Mouse (Mus musculus) forebrain, postnatal 0 days (tissue): ENCODE data around the gene Aip. TPM values are rescaled to one million over a fixed set of nuclear protein-coding genes. Genes with fewer than 3 reads are reported as not detected.
"Not testable (repeated sequence)": the region's sequence is repeated elsewhere in the genome, so short reads cannot be mapped to it uniquely, and the experiment has no call there.

Experiments used
- ATAC-seq: fragments of 200-750 bp; cut with Nextera tagmentation; 2 replicates; pipeline ENCODE4 v1.8.0; 2017; ENCODE audit warnings: mild to moderate bottlenecking, moderate library complexity
- DNase-seq: peaks from one replicate; pipeline ENCODE4 v3.0.0-alpha.2; 2015
- H3K27ac ChIP-seq: fragments of 300-500 bp; sonication (generic); 2 replicates; pipeline ENCODE4 v1.5.1; 2014; ENCODE audit warnings: low read depth, mild to moderate bottlenecking, antibody characterized with exemption, low read length, moderate library complexity, mixed read lengths
- H3K27me3 ChIP-seq: fragments of 300-500 bp; sonication (generic); 2 replicates; pipeline ENCODE4 v1.6.1; 2014; ENCODE audit warnings: mild to moderate bottlenecking, low read length, mixed read lengths; ENCODE audit not compliant: insufficient read depth
- H3K36me3 ChIP-seq: fragments of 300-500 bp; sonication (generic); 2 replicates; pipeline ENCODE4 v1.6.1; 2014; ENCODE audit warnings: mild to moderate bottlenecking, moderate library complexity; ENCODE audit not compliant: insufficient read depth
- H3K4me1 ChIP-seq: fragments of 300-500 bp; sonication (generic); 2 replicates; pipeline ENCODE4 v1.6.1; 2014; ENCODE audit warnings: antibody characterized with exemption; ENCODE audit not compliant: insufficient read depth
- H3K4me2 ChIP-seq: fragments of 300-500 bp; sonication (generic); 2 replicates; pipeline ENCODE4 v1.6.1; 2014; ENCODE audit warnings: low read depth, mild to moderate bottlenecking, moderate library complexity
- H3K4me3 ChIP-seq: fragments of 300-500 bp; sonication (generic); 2 replicates; pipeline ENCODE4 v1.5.1; 2014; ENCODE audit warnings: low read depth, low read length, mixed read lengths
- H3K9ac ChIP-seq: fragments of 300-500 bp; sonication (generic); 2 replicates; pipeline ENCODE4 v1.6.1; 2014; ENCODE audit warnings: mild to moderate bottlenecking
- H3K9me3 ChIP-seq: fragments of 300-500 bp; sonication (generic); 2 replicates; pipeline ENCODE4 v1.6.1; 2016; ENCODE audit warnings: low read length
- CTCF ChIP-seq: sonication (generic); IDR thresholded peaks from 2 replicates; pipeline ENCODE4 v1.5.1; 2016; ENCODE audit warnings: antibody characterized with exemption, control low read depth, low read depth
- WGBS: fragments of 180-500 bp; shearing (Covaris S2); extraction: QIAGEN DNeasy Blood & Tissue Kit; methylation state at CpG from one replicate; pipeline ENCODE4 v1.1.7; 2014; 5-methylcytosine and 5-hydroxymethylcytosine counted together
- polyA plus RNA-seq: library from polyadenylated mRNA; unstranded; fragments of >200 nt; fragmentation: Nextera tagmentation; extraction: Ambion mirVana; gene quantifications from 2 replicates; pipeline ENCODE4 v1.2.1, GENCODE M21; 2015
- total RNA-seq: library from RNA; depleted of rRNA; stranded (reverse); fragments of >200 nt; gene quantifications from 2 replicates; pipeline ENCODE4 v1.2.3, GENCODE M21; 2014

Gene Aip
- total and polyA plus RNA-seq, 2 experiments from 2014 or later, result 25.8 to 86.2 TPM

GRCm38 (mm10) chr19:4142416-4143173 is 16.9 kb upstream of the Aip start:
- no peak for ATAC-seq
- Histone ChIP-seq H3K4me2 (no peak overlapping the region), H3K9me3 (no peaks in the 10 kb centered on the region), H3K4me3 (no peak overlapping the region), H3K36me3 (no peaks in the 10 kb centered on the region), H3K9ac (no peak overlapping the region), H3K4me1 (no peaks in the 10 kb centered on the region), H3K27ac (no peak overlapping the region), H3K27me3 (no peaks in the 10 kb centered on the region)
- no peak for TF ChIP-seq CTCF
- no peak for DNase-seq
- WGBS, result 88% methylated on average over 18 of the region's 18 CpGs

- no peak overlapping the region for H3K27ac ChIP-seq
- no peaks in the 10 kb centered on the region for H3K9me3 ChIP-seq
- no peaks in the 10 kb centered on the region for H3K4me1 ChIP-seq
- H3K4me3 ChIP-seq, result no peak overlapping the region
- WGBS, result 80% methylated on average over 6 of the region's 6 CpGs
- no peak for TF ChIP-seq CTCF
- no peaks in the 10 kb centered on the region for H3K27me3 ChIP-seq
- ATAC-seq (no peak), DNase-seq (no peak)
- no peaks in the 10 kb centered on the region for H3K36me3 ChIP-seq
- no peak overlapping the region for H3K9ac ChIP-seq
- no peak overlapping the region for H3K4me2 ChIP-seq
These were observed 14.5 kb upstream of the Aip start for GRCm38 (mm10) chr19:4140147-4140546.

- DNase-seq (no peak), ATAC-seq (no peak)
- H3K36me3 ChIP-seq, result no peaks in the 10 kb centered on the region
- H3K4me1 ChIP-seq, result no peaks in the 10 kb centered on the region
- no peak within 1 kb of the TSS for H3K9ac ChIP-seq
- 69% methylated on average over 2 of the region's 2 CpGs for WGBS
- no peak within 1 kb of the TSS for H3K4me2 ChIP-seq
- no peak for TF ChIP-seq CTCF
- no peak within 1 kb of the TSS for H3K4me3 ChIP-seq
- H3K9me3 ChIP-seq, result no peaks in the 10 kb centered on the region
- no peaks in the 10 kb centered on the region for H3K27me3 ChIP-seq
- H3K27ac ChIP-seq, result no peak within 1 kb of the TSS
These were observed 13.8 kb upstream of the Aip start, which contains the start of gene Gpr152 for GRCm38 (mm10) chr19:4139446-4139845. Gene Gpr152 (plus strand): TSS chr19:4139787.

GRCm38 (mm10) chr19:4137913-4138312 is 12.3 kb upstream of the Aip start:
- H3K27me3 ChIP-seq, result no peaks in the 10 kb centered on the region
- peaks cover 5% of the 10 kb centered on the region for H3K36me3 ChIP-seq
- no peak overlapping the region for H3K27ac ChIP-seq
- no peak overlapping the region for H3K4me3 ChIP-seq
- WGBS, result 77% methylated on average over 5 of the region's 5 CpGs
- DNase-seq, result no peak
- no peak overlapping the region for H3K9ac ChIP-seq
- TF ChIP-seq CTCF, result no peak
- no peaks in the 10 kb centered on the region for H3K4me1 ChIP-seq
- no peak for ATAC-seq
- H3K4me2 ChIP-seq, result no peak overlapping the region
- H3K9me3 ChIP-seq, result no peaks in the 10 kb centered on the region

GRCm38 (mm10) chr19:4136463-4136862 is 10.8 kb upstream of the Aip start:
- H3K4me2 ChIP-seq, result no peak overlapping the region
- H3K27me3 ChIP-seq, result no peaks in the 10 kb centered on the region
- no peak for DNase-seq
- H3K4me1 ChIP-seq, result no peaks in the 10 kb centered on the region
- peaks cover 19% of the 10 kb centered on the region for H3K36me3 ChIP-seq
- no peak overlapping the region for H3K9ac ChIP-seq
- no peak overlapping the region for H3K27ac ChIP-seq
- ATAC-seq, result no peak
- TF ChIP-seq CTCF, result no peak
- H3K9me3 ChIP-seq, result no peaks in the 10 kb centered on the region
- H3K4me3 ChIP-seq, result no peak overlapping the region
- 72% methylated on average over 5 of the region's 5 CpGs for WGBS

DNA sequence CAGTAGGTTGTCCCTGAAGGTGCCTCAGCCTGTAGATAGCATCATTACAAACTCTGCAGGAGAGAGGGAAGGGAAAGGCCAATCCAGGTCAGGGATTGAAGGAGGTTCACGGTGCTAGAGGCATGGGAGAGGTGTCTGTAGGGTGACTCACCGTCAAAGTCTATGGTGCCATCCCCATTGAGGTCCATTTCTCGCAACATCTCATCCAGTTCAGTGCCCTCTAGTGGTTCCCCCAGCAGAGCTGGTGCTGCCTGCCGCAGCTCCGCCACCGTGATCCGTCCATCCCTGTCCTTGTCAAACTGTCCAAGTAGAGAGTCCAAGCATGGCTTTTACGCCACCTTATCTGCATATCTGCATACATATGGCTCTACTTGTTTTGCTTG is 10.3 kb upstream of the Aip start:
- H3K9me3 ChIP-seq, H3K9ac ChIP-seq, H3K4me1 ChIP-seq, DNase-seq, ATAC-seq, H3K4me2 ChIP-seq, H3K4me3 ChIP-seq, H3K27ac ChIP-seq, H3K27me3 ChIP-seq: not testable (repeated sequence)
- TF ChIP-seq CTCF, result peak; percentile 46
- 27% methylated on average over 8 of the region's 8 CpGs for WGBS
- peaks cover 24% of the 10 kb centered on the region for H3K36me3 ChIP-seq

DNA sequence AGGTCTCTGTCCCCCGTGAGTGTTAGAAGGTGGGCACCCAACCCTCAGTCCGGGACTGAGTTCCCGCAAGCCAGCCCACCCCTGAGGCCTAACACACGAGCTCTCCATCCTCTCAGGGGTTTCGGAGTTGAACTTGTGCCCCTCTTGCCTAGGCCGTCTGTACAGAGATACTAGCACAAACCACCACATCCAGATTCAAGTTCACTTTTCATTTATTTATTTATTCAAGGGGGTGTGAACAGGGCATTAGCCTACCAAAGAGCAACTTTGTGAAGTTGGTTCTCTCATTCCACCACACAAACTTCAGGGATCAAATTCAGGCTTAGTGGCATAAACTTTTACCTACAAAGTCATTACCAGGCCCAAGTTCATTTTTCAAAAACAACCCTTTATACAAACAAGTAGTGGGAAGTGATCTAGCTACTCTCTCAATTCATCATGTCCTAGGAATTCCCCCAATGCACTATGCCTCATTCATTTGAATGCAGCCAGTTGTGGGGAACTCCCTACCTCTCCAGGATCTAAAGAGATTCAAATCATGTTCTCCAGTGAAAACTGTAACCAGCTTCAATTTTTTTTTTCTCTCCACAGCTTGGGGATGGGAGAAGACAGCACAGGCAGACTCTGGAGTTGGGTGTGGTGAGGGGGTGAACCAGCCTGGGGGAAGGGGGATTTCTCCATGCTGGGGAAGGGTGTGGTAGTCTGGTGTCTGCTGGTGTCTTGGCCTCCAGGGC is 9.7 kb upstream of the Aip start:
- H3K9me3 ChIP-seq, H3K27ac ChIP-seq, H3K4me3 ChIP-seq, DNase-seq, ATAC-seq, H3K27me3 ChIP-seq, H3K4me1 ChIP-seq, H3K9ac ChIP-seq, H3K4me2 ChIP-seq: not testable (repeated sequence)
- 84% methylated on average over 6 of the region's 6 CpGs for WGBS
- H3K36me3 ChIP-seq, result peaks cover 29% of the 10 kb centered on the region
